Mouse (Mus musculus): ENCODE data around the gene Grin2b.
"Not testable (repeated sequence)": the region's sequence is repeated elsewhere in the genome, so short reads cannot be mapped to it uniquely, and the experiment has no call there.

Gene Grin2b

DNA sequence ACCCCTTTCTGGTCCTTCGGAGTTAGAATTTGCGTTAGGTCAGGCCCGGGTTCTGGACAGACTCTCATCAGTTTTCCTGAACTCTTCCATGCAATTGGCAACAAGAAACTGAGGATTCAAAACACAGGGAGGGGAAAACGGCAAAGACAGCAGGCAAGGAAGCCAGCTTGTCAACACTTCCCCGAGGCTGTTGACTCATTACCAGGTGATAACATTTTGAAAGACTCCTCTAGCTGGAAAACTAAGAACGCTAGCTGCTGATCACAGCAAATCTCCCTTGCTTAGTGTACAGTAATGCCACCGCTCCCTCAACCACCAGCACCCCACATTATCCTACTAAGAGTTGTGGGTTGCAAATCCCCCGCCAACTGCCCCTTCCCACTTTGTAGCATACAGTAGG is 266.2 kb downstream of the Grin2b start:
- DNase-seq (ENCODE audit: low spot score in 2 of 2), result no peak

DNA sequence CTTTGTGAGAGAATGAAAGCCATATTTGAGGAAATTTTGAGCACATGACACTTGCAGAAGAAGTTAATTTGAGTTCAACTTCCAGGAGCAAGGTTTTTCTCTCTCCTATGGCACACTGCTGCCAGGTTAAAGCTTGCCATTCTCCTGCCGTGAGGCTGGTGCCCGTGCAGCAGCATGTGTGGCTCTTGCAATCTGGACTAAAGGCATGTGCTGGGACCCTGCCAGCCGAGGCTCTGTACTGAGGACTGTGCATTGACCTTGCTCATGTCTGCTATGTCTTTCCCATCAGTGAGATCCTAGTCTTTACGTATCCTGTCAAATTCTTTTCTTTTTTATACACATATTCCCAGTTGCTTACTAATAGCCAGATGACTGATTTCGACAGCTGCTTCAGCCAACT is 268.9 kb downstream of the Grin2b start:
- no peak for DNase-seq (ENCODE audit: low spot score in 2 of 2)

DNA sequence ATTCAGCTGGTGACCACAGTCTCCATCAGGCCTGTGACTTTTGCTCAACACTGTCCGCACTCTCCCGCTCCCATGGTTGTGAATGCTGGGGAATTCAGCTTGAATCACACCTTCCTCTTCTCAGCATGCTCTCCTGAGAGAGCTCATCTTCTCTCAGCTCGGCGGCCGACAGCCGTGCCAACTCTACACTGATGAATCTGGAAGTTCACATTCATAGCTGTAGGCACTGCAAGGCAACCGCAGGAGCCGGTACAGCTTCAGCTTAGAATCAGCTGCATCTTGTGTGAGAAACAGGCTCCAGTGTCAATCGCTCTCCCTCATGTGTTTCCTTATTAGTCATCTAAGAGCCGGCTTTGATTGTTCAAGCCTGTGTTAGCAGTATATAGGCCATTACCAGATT is 272.9 kb downstream of the Grin2b start:
- no peak for DNase-seq (ENCODE audit: low spot score in 2 of 2)

DNA sequence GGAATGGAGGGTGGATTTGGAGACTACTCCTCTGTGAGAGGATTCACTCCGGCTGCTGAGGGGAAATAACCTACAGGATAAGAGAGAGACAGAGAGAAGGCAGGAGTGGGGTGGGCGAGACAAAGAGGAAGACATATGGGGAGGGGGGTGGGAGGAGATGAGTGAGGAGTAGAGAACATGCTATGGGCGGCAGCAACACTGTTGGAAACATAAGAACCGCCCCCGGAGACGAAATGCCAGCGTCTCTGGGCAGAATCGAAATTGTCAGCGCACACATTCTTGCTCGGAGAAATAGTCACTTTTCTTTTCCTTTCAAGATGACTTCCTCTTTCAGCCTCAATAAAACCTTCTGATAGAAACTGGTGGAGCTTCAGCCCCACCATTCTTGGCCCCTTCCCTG is 274.1 kb downstream of the Grin2b start:
- no peak for DNase-seq (ENCODE audit: low spot score in 2 of 2)

- no peak for DNase-seq (ENCODE audit: low spot score in 2 of 2)
Observed at GRCm38 (mm10) chr6:135894793-135895228, 278.5 kb downstream of the Grin2b start.

- DNase-seq (ENCODE audit: low spot score in 2 of 2), result no peak
Observed at GRCm38 (mm10) chr6:135882611-135883010, 290.7 kb downstream of the Grin2b start.

DNA sequence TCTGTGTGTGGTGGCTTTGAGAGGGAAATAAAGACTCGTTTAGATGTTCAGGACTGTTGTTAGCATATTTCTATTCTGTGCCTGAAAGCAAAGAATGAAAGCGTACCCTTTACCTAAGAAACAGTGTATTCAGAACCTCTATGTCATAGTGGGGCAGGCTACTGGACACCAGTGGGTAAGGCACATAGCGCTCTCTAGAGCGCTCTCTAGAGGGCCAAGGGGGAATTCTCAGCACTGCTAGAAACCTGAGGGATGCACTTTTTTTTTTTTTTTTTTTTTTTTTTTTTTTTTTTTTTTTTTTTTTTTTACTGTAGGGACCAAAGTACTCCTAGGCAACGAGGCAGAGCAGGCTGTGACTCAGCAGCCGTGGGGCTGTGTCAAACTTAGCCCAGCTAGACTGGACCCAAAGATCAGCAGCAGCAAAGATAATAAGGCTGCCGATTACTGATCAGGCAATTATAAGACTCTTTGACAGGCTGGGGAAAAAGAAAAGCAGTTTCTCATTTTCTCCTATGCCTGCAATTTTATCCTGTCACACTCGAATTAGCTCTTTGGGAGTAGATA is 297.1 kb downstream of the Grin2b start:
- no peak for DNase-seq (ENCODE audit: low spot score in 2 of 2)

GRCm38 (mm10) chr6:135874626-135875025 is 298.7 kb downstream of the Grin2b start:
- DNase-seq (ENCODE audit: low spot score in 2 of 2), result no peak

- DNase-seq (ENCODE audit: low spot score in 2 of 2), result no peak
Observed at GRCm38 (mm10) chr6:135865832-135866231, 307.5 kb downstream of the Grin2b start.

- no peak for DNase-seq (ENCODE audit: low spot score in 2 of 2)
Observed at GRCm38 (mm10) chr6:135863965-135864364, 309.3 kb downstream of the Grin2b start.

DNA sequence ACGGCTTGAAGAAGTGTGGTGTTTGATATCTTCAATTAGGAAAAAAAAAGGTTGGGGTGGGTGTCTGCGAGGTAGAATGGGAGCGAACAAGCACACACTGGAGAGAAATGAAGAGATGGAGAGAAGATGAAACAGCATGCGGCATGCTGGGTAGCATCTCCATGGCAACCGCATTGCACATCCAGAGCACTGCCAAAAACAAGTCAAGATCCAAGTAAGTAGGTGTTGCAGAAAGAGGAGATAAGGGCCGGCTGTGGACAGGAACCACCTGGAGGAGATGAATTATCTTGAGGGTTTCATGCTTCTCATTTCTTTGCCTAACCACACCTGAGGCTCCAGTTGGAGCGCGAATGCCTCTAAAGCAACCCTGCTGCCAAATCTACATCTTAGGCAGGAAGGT is 313.8 kb downstream of the Grin2b start:
- no peak for DNase-seq (ENCODE audit: low spot score in 2 of 2)

DNA sequence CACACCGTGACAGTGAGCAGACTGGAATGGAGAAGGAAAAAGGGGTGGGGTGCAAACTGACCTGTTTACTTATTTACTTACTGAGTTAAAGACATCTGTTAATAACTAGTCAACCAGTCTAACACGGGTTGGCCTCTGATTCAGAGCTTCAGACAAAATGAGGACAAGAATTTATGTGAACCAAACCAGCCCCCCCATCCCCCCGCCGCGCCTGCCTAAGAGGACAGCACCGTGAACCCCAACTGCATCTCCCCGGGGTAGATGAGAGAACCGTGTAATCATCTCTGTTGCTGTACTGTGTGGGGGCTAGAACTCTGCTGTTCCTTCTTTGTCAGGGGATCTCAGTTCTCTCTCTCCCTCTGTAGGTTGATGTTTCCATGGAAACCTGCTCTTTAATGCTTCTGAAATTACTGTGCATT is 319.1 kb downstream of the Grin2b start:
- DNase-seq (ENCODE audit: low spot score in 2 of 2), result no peak

GRCm38 (mm10) chr6:135843755-135844154 is 329.6 kb downstream of the Grin2b start:
- DNase-seq (ENCODE audit: low spot score in 2 of 2), result no peak

DNA sequence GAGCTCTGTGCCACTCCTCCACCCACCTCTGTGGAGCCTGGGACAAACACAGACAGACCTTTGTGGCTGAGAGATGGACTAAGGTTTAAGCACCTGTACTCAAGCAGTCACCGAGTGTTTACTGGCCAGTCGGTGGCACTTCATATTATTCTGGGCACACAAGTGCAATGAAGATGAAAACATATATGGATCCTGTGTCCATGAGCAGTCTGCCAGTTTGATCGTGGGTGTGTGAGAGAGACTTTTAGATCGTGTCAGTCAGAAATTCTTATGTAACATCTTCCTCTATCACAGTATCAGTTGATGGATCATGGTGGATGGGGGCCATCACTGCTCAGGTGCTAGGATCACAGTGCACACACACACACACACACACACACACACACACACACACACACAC is 337.0 kb downstream of the Grin2b start:
- DNase-seq (ENCODE audit: low spot score in 2 of 2), result no peak

DNA sequence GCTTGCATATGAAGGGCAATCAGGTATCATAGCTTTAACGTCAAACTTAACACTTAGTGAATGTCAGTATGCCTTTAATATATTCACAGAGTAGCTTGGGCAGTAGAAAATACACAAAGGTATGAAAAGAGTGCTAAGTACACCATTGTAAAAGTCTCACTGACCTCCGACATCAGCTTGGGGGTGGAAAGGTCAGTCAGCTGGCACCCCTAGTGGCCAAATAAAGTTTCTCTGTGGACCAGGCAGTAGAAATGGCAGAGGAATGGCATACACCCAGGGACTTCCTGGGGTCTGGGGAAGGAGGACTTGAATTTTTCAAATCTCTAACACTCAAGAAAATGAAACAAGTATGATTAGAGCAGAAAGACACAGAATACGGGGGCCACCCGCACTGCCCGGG is 339.8 kb downstream of the Grin2b start:
- no peak for DNase-seq (ENCODE audit: low spot score in 2 of 2)

DNA sequence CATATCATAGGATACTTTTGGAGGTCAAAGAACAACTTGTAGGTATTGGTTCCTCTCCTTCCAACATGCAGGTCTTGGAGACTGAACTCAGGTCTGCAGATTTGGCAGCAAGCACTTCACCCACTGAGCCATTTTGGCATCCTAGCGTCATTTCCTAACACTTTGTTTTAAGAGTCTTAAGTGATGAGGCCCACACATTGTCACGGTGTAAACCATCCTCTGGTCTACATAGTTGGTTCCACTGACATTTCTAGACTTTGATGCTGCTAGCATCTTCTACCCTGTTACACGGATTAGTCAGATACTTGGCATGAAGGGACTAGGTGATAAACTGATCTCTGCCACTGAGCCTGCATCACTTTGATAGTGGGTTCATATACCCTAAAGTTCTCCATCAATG is 341.3 kb downstream of the Grin2b start:
- DNase-seq (ENCODE audit: low spot score in 2 of 2), result no peak

- no peak for DNase-seq (ENCODE audit: low spot score in 2 of 2)
Observed at GRCm38 (mm10) chr6:135831032-135831431, 342.3 kb downstream of the Grin2b start.

DNA sequence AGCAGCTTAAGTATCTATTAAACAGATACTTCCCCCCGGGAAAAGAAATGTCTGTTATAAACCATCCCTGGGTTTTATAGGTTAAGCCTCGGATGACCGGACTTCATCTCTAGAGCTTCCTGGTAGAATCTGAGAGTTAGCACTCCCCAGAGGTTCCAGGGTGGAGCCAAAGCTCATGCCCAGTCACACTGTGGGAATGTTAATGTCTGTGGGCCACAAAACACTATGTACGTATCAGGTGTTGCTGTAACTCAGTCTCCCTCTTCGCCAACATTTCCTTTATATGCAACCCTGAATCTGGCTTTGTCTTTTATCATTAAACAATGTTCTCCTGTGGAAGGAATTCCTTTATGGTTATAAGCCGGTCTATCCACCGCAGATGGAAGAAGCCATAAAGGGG is 343.9 kb downstream of the Grin2b start:
- DNase-seq (ENCODE audit: low spot score in 2 of 2), result no peak

DNA sequence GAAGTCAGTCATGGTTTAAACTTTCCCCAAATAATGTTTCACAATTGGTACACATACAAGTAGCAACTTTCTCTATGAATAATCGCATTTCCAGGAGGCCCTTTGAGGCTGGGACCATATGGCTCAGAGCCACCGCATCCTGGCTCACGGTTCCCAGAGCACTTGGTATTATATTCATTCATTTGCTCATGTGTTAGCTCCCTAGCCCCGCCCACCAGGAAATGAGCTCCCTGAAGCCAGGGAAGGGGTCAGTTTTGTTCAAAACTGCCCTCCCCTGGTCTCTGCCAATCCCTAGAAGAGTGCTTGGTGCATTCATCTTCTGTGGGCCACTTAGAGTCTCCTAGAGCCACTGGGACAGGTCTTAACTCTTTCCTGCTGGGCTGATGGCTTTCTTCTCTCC is 344.3 kb downstream of the Grin2b start:
- DNase-seq (ENCODE audit: low spot score in 2 of 2), result no peak

GRCm38 (mm10) chr6:135827942-135828341 is 345.4 kb downstream of the Grin2b start:
- no peak for DNase-seq (ENCODE audit: low spot score in 2 of 2)

DNA sequence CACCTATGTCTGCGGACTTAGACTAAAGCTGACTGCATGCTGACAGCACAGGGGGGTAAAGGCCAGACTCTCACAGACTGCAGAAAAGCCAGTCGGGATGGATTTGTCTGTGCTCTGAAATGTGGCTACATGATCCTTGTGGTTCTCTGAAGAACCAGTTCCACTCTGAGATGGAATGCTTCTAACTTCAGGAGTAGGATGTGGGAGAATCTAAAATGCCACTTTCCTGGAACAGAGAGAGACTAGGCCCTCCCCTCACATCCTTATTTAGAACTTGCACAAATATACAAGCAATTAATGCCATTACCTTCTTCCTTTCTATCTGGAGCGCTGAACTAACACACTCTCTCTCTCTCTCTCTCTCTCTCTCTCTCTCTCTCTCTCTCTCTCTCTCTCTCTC is 346.0 kb downstream of the Grin2b start:
- DNase-seq (ENCODE audit: low spot score in 2 of 2), result no peak

DNA sequence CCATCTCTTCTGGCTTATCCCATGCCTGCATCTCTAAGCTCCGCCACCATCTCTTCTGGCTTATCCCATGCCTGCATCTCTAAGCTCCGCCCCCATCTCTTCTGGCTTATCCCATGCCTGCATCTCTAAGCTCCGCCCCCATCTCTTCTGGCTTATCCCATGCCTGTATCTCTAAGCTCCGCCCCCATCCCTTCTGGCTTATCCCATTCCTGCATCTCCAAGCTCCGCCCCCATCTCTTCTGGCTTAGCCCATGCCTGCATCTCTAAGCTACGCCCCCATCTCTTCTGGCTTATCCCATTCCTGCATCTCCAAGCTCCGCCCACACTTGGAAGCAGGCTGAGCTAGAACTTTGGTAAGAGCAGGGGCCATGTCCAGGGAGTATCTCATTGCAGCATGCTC is 346.5 kb downstream of the Grin2b start:
- DNase-seq (ENCODE audit: low spot score in 2 of 2), result not testable (repeated sequence)

DNA sequence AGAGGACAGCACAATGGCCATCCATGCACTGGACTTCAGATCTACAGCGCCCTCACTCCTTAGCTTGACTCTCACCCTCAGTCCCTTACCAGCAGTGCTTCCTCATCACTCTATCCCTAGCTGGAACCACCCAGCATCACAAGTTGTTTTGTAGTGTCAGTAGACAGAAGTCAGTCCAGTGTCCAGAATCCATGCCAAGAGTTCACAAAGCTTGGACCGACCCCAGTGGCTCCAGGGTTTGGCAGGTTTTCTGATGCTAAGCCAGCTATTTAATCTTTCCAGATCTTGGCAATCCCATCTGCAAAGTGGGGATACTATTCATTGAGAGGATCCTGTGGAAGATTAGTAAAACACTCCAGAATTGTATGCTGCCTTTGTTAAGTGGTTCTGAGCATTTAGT is 355.9 kb downstream of the Grin2b start:
- DNase-seq (ENCODE audit: low spot score in 2 of 2), result no peak

GRCm38 (mm10) chr6:135813755-135814154 is 359.6 kb downstream of the Grin2b start:
- DNase-seq (ENCODE audit: low spot score in 2 of 2), result no peak

Measured in spleen, postnatal 4 days (tissue).